Mouse (Mus musculus): ENCODE results near the gene Fn1.

The Fn1 gene

GRCm38 (mm10) chr1:71650741-71651140 lies 2.3 kb downstream of the Fn1 start:
- 78% methylated on average over 6 of the region's 6 CpGs for WGBS

GRCm38 (mm10) chr1:71648166-71648565 lies 4.8 kb downstream of the Fn1 start:
- 84% methylated on average over 7 of the region's 7 CpGs for WGBS

- 83% methylated on average over 5 of the region's 5 CpGs for WGBS
Measured at GRCm38 (mm10) chr1:71646774-71647173, 6.2 kb downstream of the Fn1 start.

GRCm38 (mm10) chr1:71645999-71646398 lies 7.0 kb downstream of the Fn1 start:
- 65% methylated on average over 3 of the region's 3 CpGs for WGBS

- 87% methylated on average over 13 of the region's 13 CpGs for WGBS
Measured at GRCm38 (mm10) chr1:71645466-71645865, 7.5 kb downstream of the Fn1 start.

- WGBS = 93% methylated on average over 10 of the region's 10 CpGs
Measured at GRCm38 (mm10) chr1:71642794-71643193, 10.2 kb downstream of the Fn1 start.

- 86% methylated on average over 11 of the region's 11 CpGs for WGBS
Measured at GRCm38 (mm10) chr1:71641206-71641605, 11.8 kb downstream of the Fn1 start.

GRCm38 (mm10) chr1:71640157-71640556 lies 12.8 kb downstream of the Fn1 start:
- 95% methylated on average over 8 of the region's 8 CpGs for WGBS

- 94% methylated on average over 4 of the region's 4 CpGs for WGBS
Measured at GRCm38 (mm10) chr1:71636665-71637064, 16.3 kb downstream of the Fn1 start.

GRCm38 (mm10) chr1:71636116-71636515 lies 16.9 kb downstream of the Fn1 start:
- 90% methylated on average over 5 of the region's 5 CpGs for WGBS

- WGBS = 95% methylated on average over 10 of the region's 10 CpGs
Measured at GRCm38 (mm10) chr1:71635101-71636014, 17.6 kb downstream of the Fn1 start.

- 97% methylated on average over 6 of the region's 6 CpGs for WGBS
Measured at GRCm38 (mm10) chr1:71634471-71634981, 18.5 kb downstream of the Fn1 start.

- 92% methylated on average over 10 of the region's 10 CpGs for WGBS
Measured at GRCm38 (mm10) chr1:71632387-71632786, 20.6 kb downstream of the Fn1 start.

GRCm38 (mm10) chr1:71631811-71632210 lies 21.2 kb downstream of the Fn1 start:
- WGBS = 90% methylated on average over 6 of the region's 6 CpGs

GRCm38 (mm10) chr1:71630243-71630642 lies 22.8 kb downstream of the Fn1 start:
- whole genome bisulfite sequencing = 73% methylated on average over 8 of the region's 8 CpGs

GRCm38 (mm10) chr1:71623625-71624024 lies 29.4 kb downstream of the Fn1 start:
- WGBS = 95% methylated on average over 6 of the region's 6 CpGs

GRCm38 (mm10) chr1:71621526-71621925 lies 31.5 kb downstream of the Fn1 start:
- 66% methylated on average over 2 of the region's 2 CpGs for WGBS

- 44% methylated on average over 8 of the region's 8 CpGs for WGBS
Measured at GRCm38 (mm10) chr1:71614545-71615246, 38.3 kb downstream of the Fn1 start.

- 97% methylated on average over 21 of the region's 21 CpGs for WGBS
Measured at GRCm38 (mm10) chr1:71612256-71612655, 40.7 kb downstream of the Fn1 start.

- WGBS = 88% methylated on average over 5 of the region's 5 CpGs
Measured at GRCm38 (mm10) chr1:71609916-71610315, 43.1 kb downstream of the Fn1 start.

GRCm38 (mm10) chr1:71609057-71609775 lies 43.8 kb downstream of the Fn1 start:
- 98% methylated on average over 37 of the region's 37 CpGs for WGBS
